Mouse (Mus musculus) embryonic fibroblast, embryonic 13.5 days (primary cell): ENCODE measurements around the gene Cntn4. TPM values are rescaled to one million over a fixed set of nuclear protein-coding genes. Genes with fewer than 3 reads are reported as not detected.

Source experiments
- H3K27ac ChIP-seq: 2 replicates; pipeline ENCODE4 v1.5.1; 2012; ENCODE audit warnings: low read length, control low read depth, inconsistent platforms; ENCODE audit not compliant: insufficient read depth
- H3K4me1 ChIP-seq: 2 replicates; pipeline ENCODE4 v1.6.1; 2011; ENCODE audit warnings: low read length; ENCODE audit not compliant: control insufficient read depth, insufficient read depth
- H3K4me3 ChIP-seq: 2 replicates; pipeline ENCODE4 v1.5.1; 2011; ENCODE audit warnings: mild to moderate bottlenecking, control low read depth, low read length; ENCODE audit not compliant: insufficient read depth
- CTCF ChIP-seq: IDR thresholded peaks from 2 replicates; pipeline ENCODE4 v1.5.1; 2011; ENCODE audit warnings: mild to moderate bottlenecking, control low read depth, low read length, moderate library complexity, borderline replicate concordance; ENCODE audit not compliant: insufficient read depth
- POLR2A ChIP-seq: IDR thresholded peaks from 2 replicates; pipeline ENCODE4 v1.6.1; 2011; ENCODE audit warnings: low read depth, mild to moderate bottlenecking, control low read depth, low read length, moderate library complexity
- polyA plus RNA-seq: library from polyadenylated mRNA; stranded (reverse); fragments of >200 nt; gene quantifications from 2 replicates; pipeline ENCODE4 v1.2.4, GENCODE M21; 2011; ENCODE audit warnings: low read depth; ENCODE audit not compliant: missing spikeins, insufficient read length

Gene Cntn4
- polyA plus RNA-seq, 1 experiment: 0.90 TPM

DNA sequence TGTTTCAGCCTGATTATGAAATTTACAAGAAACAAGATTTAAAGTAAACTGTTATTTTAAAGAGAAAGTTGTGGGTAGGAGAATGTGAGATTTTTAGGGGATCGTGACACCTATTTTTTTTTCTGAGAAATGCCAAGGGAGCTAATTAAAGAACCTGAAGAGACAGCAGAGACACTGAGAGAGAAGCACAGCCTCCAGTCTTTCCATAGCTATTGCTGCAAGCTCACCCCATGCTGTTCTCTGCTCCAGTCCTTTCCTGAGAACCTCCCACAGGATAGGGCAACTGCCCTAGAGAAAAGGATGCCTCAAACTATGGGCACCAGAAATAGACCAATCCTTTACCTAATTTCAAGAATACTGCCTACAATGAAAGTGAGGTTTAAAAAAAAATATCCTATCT is 103.2 kb downstream of the Cntn4 start:
- Histone ChIP-seq H3K4me1 (no peaks in the 10 kb centered on the region), H3K4me3 (no peak overlapping the region), H3K27ac (no peak overlapping the region)
- TF ChIP-seq CTCF (no peak), POLR2A (no peak)

DNA sequence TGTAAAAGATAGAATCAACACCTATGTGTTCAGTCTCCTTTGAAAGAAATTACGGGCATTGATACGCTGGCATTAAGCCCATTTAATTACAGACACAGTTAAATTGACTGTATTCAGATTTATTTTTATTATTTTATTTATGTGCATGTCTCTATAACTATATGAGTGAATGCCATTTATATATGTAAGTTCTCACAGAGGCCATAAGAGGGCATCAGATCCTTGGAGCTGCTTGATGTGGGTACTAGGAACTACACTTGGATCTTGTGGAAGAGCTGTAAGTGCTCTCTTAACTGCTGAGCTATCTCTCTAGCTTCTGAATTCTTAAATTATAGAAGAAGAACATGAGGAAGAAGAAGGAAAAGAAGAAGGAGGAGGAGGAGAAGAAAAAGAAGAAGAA is 111.0 kb downstream of the Cntn4 start:
- no peak overlapping the region for H3K4me3 ChIP-seq
- H3K4me1 ChIP-seq: no peaks in the 10 kb centered on the region
- no peak for TF ChIP-seq POLR2A
- no peak for TF ChIP-seq CTCF
- no peak overlapping the region for H3K27ac ChIP-seq

DNA sequence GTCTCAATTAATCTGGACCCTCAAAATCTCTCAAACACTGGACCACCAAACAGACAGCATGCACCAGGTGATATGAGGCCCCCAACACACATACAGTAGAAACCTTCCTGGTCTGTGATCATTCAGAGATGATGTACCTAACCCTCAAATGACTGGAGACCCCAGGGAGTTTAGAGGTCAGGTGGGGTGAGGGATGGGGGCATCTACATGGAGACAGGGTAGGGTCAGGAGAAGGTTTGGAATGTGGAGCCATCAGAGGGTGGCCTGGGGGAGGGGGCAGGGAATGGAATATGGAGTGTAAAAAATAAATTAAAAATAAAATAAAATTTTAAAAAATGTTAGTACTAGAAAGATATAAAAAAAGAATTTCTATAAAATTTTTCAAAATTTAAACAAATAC is 157.6 kb downstream of the Cntn4 start:
- TF ChIP-seq POLR2A (no peak), CTCF (no peak)
- H3K4me3 ChIP-seq: no peak overlapping the region
- H3K4me1 ChIP-seq: no peaks in the 10 kb centered on the region
- no peak overlapping the region for H3K27ac ChIP-seq

DNA sequence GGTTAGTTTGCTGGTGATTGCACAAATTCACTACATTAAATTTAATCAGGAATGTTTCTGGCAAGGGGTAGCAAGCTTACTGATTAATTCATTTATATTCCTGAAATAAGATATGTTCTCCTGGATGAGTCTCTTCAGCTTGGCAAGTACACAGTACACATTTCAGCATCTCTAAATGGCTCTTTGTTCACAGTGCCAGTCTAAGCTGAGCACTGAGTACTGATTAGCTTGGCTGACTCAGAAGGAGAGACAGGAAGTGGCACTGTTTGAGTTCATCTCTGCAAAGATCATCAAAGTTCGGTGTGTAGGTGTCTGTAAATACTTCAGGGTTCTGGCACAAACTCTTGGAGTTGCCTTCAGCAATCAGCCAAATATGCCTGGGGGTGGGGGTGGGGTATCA is 169.8 kb downstream of the Cntn4 start:
- Histone ChIP-seq H3K27ac (no peak overlapping the region), H3K4me1 (0 out of 2 replicates have a peak, but pooled peaks cover 3% of the 10 kb centered on the region), H3K4me3 (no peak overlapping the region)
- TF ChIP-seq POLR2A (no peak), CTCF (no peak)

DNA sequence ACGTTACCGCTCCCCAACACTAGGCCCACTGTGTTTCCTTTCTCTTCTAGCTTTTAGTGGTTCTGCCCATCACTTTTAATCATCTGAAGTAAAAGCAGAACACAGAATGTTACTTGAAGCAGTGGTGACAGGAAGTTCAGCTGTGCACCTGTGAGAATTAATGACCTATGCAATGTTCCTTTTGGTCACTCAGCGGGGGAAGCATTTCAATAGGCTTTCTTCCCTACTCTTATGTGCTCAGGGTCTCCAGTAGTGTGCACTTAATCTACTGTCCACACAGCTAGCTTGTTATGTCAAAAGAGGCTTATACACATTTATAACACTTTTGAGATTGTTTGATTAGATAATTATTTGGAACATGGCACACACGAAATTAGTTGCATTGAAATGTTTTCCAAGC is 215.4 kb downstream of the Cntn4 start:
- no peak overlapping the region for H3K4me3 ChIP-seq
- H3K27ac ChIP-seq: no peak overlapping the region
- TF ChIP-seq POLR2A (no peak), CTCF (no peak)
- H3K4me1 ChIP-seq: no peaks in the 10 kb centered on the region

DNA sequence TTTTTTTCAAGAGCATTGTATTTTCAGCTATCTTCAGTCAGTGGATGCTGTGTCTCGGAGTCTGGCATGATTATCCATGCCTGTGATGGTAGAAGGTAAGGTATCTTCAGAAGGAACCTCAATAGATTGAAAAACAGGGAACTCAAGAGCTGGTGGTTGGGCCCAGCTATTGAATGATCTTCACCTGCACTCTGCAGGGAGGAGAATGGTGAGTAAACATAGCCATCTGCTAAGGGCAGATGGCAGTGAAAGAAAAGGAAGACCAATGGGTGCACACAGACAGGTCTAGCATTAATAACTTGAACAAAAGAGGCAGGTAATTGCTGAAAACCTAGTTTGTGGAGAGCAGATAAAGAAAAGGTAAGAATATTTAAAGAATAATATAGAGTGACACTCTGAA is 261.0 kb downstream of the Cntn4 start:
- Histone ChIP-seq H3K27ac (no peak overlapping the region), H3K4me3 (no peak overlapping the region), H3K4me1 (no peaks in the 10 kb centered on the region)
- no peak for TF ChIP-seq POLR2A
- TF ChIP-seq CTCF: no peak

DNA sequence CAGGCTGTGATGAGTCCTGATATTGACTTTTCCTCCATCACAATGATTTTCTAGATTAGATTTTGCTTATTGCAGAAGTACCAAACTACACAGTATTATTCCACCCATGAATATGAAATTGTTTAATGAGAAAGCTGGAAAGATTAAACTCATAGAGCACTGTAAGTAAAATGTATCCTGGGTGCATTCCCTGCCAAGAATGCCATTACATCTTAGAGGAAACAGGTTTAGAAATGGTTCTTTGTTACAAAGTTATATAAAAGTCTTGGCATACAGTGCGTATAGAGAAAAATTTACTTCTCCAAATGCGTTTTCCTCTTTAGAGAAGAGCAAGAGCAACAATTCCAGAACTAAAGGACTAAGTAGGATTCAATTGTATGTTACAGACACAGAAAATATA is 261.8 kb downstream of the Cntn4 start:
- TF ChIP-seq POLR2A (no peak), CTCF (no peak)
- Histone ChIP-seq H3K27ac (no peak overlapping the region), H3K4me1 (no peaks in the 10 kb centered on the region), H3K4me3 (no peak overlapping the region)

DNA sequence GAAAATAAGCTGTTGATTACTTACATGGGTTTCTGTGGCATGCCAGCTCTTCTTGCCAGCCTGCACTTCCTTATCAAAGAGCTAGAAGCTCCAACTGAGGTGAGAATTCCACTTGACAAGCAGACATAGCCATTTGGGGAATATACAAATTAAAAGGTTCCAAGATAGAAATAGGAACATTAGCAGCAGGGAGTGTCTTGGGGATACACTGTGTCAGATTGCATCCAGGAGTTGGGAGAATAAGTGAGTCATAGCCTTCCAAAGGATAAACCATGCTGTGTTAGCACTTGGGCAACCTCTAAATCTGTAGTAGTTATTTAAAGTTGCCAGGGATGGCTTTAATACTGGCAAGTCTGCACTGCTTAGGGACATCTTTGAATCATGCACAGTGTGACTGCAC is 263.1 kb downstream of the Cntn4 start:
- H3K4me1 ChIP-seq: no peaks in the 10 kb centered on the region
- H3K27ac ChIP-seq: no peak overlapping the region
- H3K4me3 ChIP-seq: no peak overlapping the region
- TF ChIP-seq CTCF (no peak), POLR2A (no peak)

DNA sequence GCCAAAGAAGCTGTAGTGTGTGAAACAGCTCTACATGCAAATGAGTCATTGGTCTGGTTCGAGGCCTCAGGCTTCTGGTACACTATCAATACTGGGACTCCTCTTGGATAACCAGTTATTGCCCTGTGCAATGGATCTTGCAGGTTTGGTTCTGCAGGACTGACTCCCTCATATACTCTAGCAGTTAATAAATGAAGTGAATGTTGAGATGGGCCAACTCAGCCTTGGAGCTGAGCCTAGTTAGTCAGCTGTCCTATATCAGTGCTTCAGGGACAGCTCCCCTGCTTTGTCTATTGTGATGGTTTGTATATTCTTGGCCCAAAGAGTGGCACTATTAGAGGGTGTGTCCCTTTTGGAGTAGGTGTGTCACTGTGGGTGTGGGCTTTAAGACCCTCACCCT is 314.0 kb downstream of the Cntn4 start:
- H3K4me3 ChIP-seq: no peak overlapping the region
- no peak for TF ChIP-seq POLR2A
- no peak for TF ChIP-seq CTCF
- no peaks in the 10 kb centered on the region for H3K4me1 ChIP-seq
- H3K27ac ChIP-seq: no peak overlapping the region

DNA sequence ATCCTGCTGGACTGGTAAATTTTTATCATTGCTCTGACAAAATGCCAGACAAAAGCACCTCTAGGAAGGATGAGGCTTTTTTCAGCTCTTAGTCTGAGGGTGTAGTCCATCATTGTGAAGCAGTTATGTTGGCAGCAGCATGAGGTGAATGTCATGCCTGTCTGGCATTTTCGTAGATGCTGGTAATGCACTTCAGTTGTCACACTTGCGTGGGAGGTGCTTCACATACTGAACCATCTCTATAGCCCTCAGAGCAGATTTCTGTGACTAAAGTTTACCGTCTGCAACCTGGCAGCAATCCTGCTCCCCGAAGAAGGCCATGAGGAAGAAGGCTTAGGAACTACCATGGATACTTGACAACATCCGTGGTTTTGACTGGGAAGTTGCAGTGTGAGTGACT is 335.6 kb downstream of the Cntn4 start:
- Histone ChIP-seq H3K27ac (no peak overlapping the region), H3K4me3 (no peak overlapping the region), H3K4me1 (no peaks in the 10 kb centered on the region)
- TF ChIP-seq POLR2A (no peak), CTCF (no peak)

DNA sequence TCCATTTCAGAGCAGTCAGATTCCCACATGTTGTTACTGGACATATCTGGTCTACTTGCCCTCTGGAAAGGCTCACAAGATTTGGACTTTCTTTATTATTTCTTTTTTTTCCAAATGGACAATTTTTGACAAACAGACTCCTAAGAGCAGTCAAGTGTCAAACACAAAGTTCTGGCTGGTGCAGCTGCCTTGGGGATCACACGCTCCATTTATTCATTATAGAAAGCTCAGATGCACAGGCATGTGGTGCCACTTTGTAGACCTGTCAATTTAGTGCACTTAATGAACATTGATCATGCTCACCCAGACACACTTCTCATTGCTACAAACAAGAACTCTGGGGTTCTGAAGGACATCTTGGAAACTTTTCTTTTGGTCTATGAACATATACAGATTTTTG is 337.7 kb downstream of the Cntn4 start:
- no peak overlapping the region for H3K4me3 ChIP-seq
- no peaks in the 10 kb centered on the region for H3K4me1 ChIP-seq
- TF ChIP-seq POLR2A (no peak), CTCF (no peak)
- no peak overlapping the region for H3K27ac ChIP-seq
